In genomic region chr2:29248551-29248950, GRCm38 (mm10) we compare ENCODE assay signal across 21 mouse cellular contexts. TPM values are rescaled to one million over a fixed set of nuclear protein-coding genes. Genes with fewer than 3 reads are reported as not detected.
DNase-seq lines count a peak whose midpoint lies in the region; ATAC-seq and TF ChIP-seq lines count a peak whose summit lies in the region.
"Had no signal": no experiment of that assay in that cellular context is flagged by ENCODE, and none has a peak within 500 bp of the region (broad histone marks: within the 10 kb centered on the region; RNA-seq: fewer than 3 reads in every experiment).

No protein-coding gene starts in this region.

- H3K4me1 ChIP-seq in liver, postnatal 0 days (ENCODE audit: insufficient read depth), result peaks cover 21% of the 10 kb centered on the region
- H3K4me1 ChIP-seq in midbrain, embryonic 14.5 days (ENCODE audit: control insufficient read depth, insufficient read depth, low read length), result peaks cover 46% of the 10 kb centered on the region
- peaks cover 28% of the 10 kb centered on the region for H3K4me1 ChIP-seq in midbrain, embryonic 11.5 days (ENCODE audit: control insufficient read depth, insufficient read depth, low read length)
- peaks cover 19% of the 10 kb centered on the region for H3K4me1 ChIP-seq in midbrain, postnatal 0 days (ENCODE audit: insufficient read depth, low read length)

- TF ChIP-seq CTCF in liver, postnatal 0 days (IDR thresholded peaks at IDR 0.05; ENCODE audit: low read depth), result no peak
- TF ChIP-seq CTCF in midbrain, postnatal 0 days (IDR thresholded peaks at IDR 0.05), result no peak

- no peak for ATAC-seq in liver, postnatal 0 days
- ATAC-seq in midbrain, embryonic 14.5 days (ENCODE audit: low FRiP score, low TSS enrichment), result no peak
- ATAC-seq in midbrain, embryonic 11.5 days (ENCODE audit: low FRiP score), result no peak
- ATAC-seq in midbrain, postnatal 0 days (ENCODE audit: low FRiP score), result no peak
- ATAC-seq: CD4-positive, CD25-positive, alpha-beta regulatory T cell, adult 4 months had no signal

- WGBS in liver, postnatal 0 days (ENCODE audit: insufficient replicate concordance), result 50% methylated on average over 3 of the region's 3 CpGs
- WGBS in midbrain, embryonic 14.5 days, result 55% methylated on average over 3 of the region's 3 CpGs
- WGBS in midbrain, embryonic 11.5 days, result 73% methylated on average over 3 of the region's 3 CpGs
- 59% methylated on average over 3 of the region's 3 CpGs for WGBS in midbrain, postnatal 0 days

- H3K36me3 ChIP-seq in liver, postnatal 0 days (replicated peaks; ENCODE audit: insufficient read depth, low read length), result no peaks in the 10 kb centered on the region
- H3K36me3 ChIP-seq in midbrain, embryonic 14.5 days (ENCODE audit: control insufficient read depth, insufficient read depth, low read length), result no peaks in the 10 kb centered on the region
- H3K36me3 ChIP-seq in midbrain, embryonic 11.5 days (ENCODE audit: control insufficient read depth, insufficient read depth, low read length), result no peaks in the 10 kb centered on the region
- no peaks in the 10 kb centered on the region for H3K36me3 ChIP-seq in midbrain, postnatal 0 days (ENCODE audit: insufficient read depth, low read length)
- H3K36me3 ChIP-seq: embryonic facial prominence, embryonic 12.5 days; forebrain, embryonic 12.5 days; G1E; heart, embryonic 12.5 days had no signal

- no peak overlapping the region for H3K4me2 ChIP-seq in liver, postnatal 0 days (ENCODE audit: low read depth, low read length)
- H3K4me2 ChIP-seq in midbrain, embryonic 14.5 days (ENCODE audit: low read length), result peak overlapping the region; percentile 98
- H3K4me2 ChIP-seq in midbrain, embryonic 11.5 days, result no peak overlapping the region
- H3K4me2 ChIP-seq in midbrain, postnatal 0 days (ENCODE audit: low read depth, low read length, poor library complexity, severe bottlenecking), result 0 out of 2 replicates have a peak overlapping the region, but pooled peaks have one; percentile 99
- H3K4me2 ChIP-seq: embryonic facial prominence, embryonic 12.5 days; forebrain, embryonic 12.5 days; heart, embryonic 12.5 days had no signal

- peaks cover 71% of the 10 kb centered on the region for H3K27me3 ChIP-seq in liver, postnatal 0 days (ENCODE audit: insufficient read depth, low read length)
- H3K27me3 ChIP-seq in midbrain, embryonic 14.5 days (ENCODE audit: control insufficient read depth, insufficient read depth, low read length), result peaks cover 28% of the 10 kb centered on the region
- H3K27me3 ChIP-seq in midbrain, embryonic 11.5 days (ENCODE audit: control insufficient read depth, insufficient read depth, low read length), result peaks cover 33% of the 10 kb centered on the region
- peaks cover 12% of the 10 kb centered on the region; the same call in 1 of the 2 replicates for H3K27me3 ChIP-seq in midbrain, postnatal 0 days (ENCODE audit: insufficient read depth, low read length)

- DNase-seq in adrenal gland, adult 2 months, result peak; percentile 71
- DNase-seq in adrenal gland, adult 8-10 months, result no peak
- DNase-seq in liver, postnatal 0 days, result peak; percentile 33
- no peak for DNase-seq in liver
- DNase-seq in midbrain, embryonic 14.5 days, result no peak
- DNase-seq in midbrain, embryonic 11.5 days (ENCODE audit: low spot score, missing footprints), result no peak
- no peak for DNase-seq in midbrain, postnatal 0 days (ENCODE audit: low spot score)
- no peak for DNase-seq in right cerebral cortex, postnatal 10 days (ENCODE audit: low spot score in 2 of 2)
- DNase-seq: B cell, adult 2 months; cerebellum, adult 11-12 months; cerebellum, adult 9-10 months; cerebellum, postnatal 25 days; gastrocnemius, adult 2 months; gastrocnemius, postnatal 25 days had no signal

- H3K27ac ChIP-seq in liver, postnatal 0 days (ENCODE audit: low read depth), result no peak overlapping the region
- H3K27ac ChIP-seq in midbrain, embryonic 14.5 days (replicated peaks; ENCODE audit: low read depth, low read length), result no peak overlapping the region
- no peak overlapping the region for H3K27ac ChIP-seq in midbrain, embryonic 11.5 days (ENCODE audit: low read depth, low read length)
- no peak overlapping the region for H3K27ac ChIP-seq in midbrain, postnatal 0 days (ENCODE audit: low read depth, low read length)
- H3K27ac ChIP-seq: embryonic facial prominence, embryonic 12.5 days; forebrain, embryonic 12.5 days; gastrocnemius, adult 2 months; hindbrain, embryonic 10.5 days; hindbrain, embryonic 14.5 days had no signal

- H3K9ac ChIP-seq in liver, postnatal 0 days (replicated peaks), result no peak overlapping the region
- H3K9ac ChIP-seq in midbrain, embryonic 14.5 days (replicated peaks; ENCODE audit: low read length), result no peak overlapping the region
- no peak overlapping the region for H3K9ac ChIP-seq in midbrain, embryonic 11.5 days (ENCODE audit: low read length)
- no peak overlapping the region for H3K9ac ChIP-seq in midbrain, postnatal 0 days (replicated peaks; ENCODE audit: low read length, poor library complexity, severe bottlenecking)
- H3K9ac ChIP-seq: embryonic facial prominence, embryonic 12.5 days; forebrain, embryonic 12.5 days; heart, embryonic 12.5 days; hindbrain, embryonic 14.5 days had no signal

- H3K9me3 ChIP-seq in liver, postnatal 0 days (ENCODE audit: low read length), result no peaks in the 10 kb centered on the region
- no peaks in the 10 kb centered on the region for H3K9me3 ChIP-seq in midbrain, embryonic 14.5 days (ENCODE audit: control insufficient read depth, low read length)
- H3K9me3 ChIP-seq in midbrain, embryonic 11.5 days (ENCODE audit: control insufficient read depth, low read length), result peaks cover 3% of the 10 kb centered on the region; the same call in 1 of the 2 replicates
- no peaks in the 10 kb centered on the region for H3K9me3 ChIP-seq in midbrain, postnatal 0 days (ENCODE audit: low read length)
- H3K9me3 ChIP-seq: forebrain, embryonic 12.5 days; G1E; heart, embryonic 12.5 days had no signal

- no peak overlapping the region for H3K4me3 ChIP-seq in liver, postnatal 0 days (ENCODE audit: low read depth, low read length)
- H3K4me3 ChIP-seq in midbrain, embryonic 14.5 days (replicated peaks; ENCODE audit: low read depth, low read length), result no peak overlapping the region
- no peak overlapping the region for H3K4me3 ChIP-seq in midbrain, embryonic 11.5 days (ENCODE audit: low read depth, low read length)
- H3K4me3 ChIP-seq in midbrain, postnatal 0 days (ENCODE audit: low read depth, low read length), result no peak overlapping the region
- H3K4me3 ChIP-seq: embryonic facial prominence, embryonic 12.5 days; forebrain, embryonic 12.5 days; gastrocnemius, adult 2 months; heart, embryonic 12.5 days; hindbrain, embryonic 10.5 days had no signal

- no peak for TF ChIP-seq EP300 in liver, postnatal 0 days (IDR thresholded peaks at IDR 0.05; ENCODE audit: low read depth)

RNA-seq across cellular contexts. Expression of gene Ntng2, which starts 4.3 kb away (rescaled TPM):
- total RNA-seq in adrenal gland, adult 2 months (2021), result 10 to 100 TPM; 36.0 to 55.7 TPM
- 190 and 200 TPM in 2 replicates for polyA plus RNA-seq in adrenal gland, adult 2 months (2012; rRNA removed)
- total RNA-seq in adrenal gland, adult 8-10 months (2022), result 10 to 100 TPM; 52.7 to 72.6 (median 62.9) TPM
- polyA plus RNA-seq in liver, postnatal 0 days (2015; fragmentation: Nextera tagmentation; extraction: Ambion mirVana), result 0.27 and 0.38 TPM in 2 replicates
- 9.8 and 15.9 TPM in 2 replicates for polyA plus RNA-seq in midbrain, embryonic 14.5 days (2014; fragmentation: Nextera tagmentation; extraction: Ambion mirVana)
- 3.1 and 4.6 TPM in 2 replicates for polyA plus RNA-seq in midbrain, embryonic 11.5 days (2014; fragmentation: Nextera tagmentation; extraction: Ambion mirVana)
- total RNA-seq in midbrain, postnatal 0 days (2014; rRNA removed), result 52.4 and 52.6 TPM in 2 replicates
- polyA plus RNA-seq in midbrain, postnatal 0 days (2015; fragmentation: Nextera tagmentation; extraction: Ambion mirVana), result 7.9 and 8.7 TPM in 2 replicates
- polyA plus RNA-seq: G1E had no signal

Comparison
In these comparisons a context has a peak if more than half of its experiments do, and no peak if none do; other contexts are left out.
1. DNase-seq: peak in adrenal gland, adult 2 months (single experiment) and liver, postnatal 0 days (single experiment); none in adrenal gland, adult 8-10 months (single experiment), liver (single experiment), midbrain, embryonic 14.5 days (single experiment), midbrain, embryonic 11.5 days (single experiment), midbrain, postnatal 0 days (single experiment) and right cerebral cortex, postnatal 10 days (0 of 2).
2. H3K4me2 ChIP-seq: peak in midbrain, embryonic 14.5 days (single experiment) and midbrain, postnatal 0 days (single experiment); none in liver, postnatal 0 days (single experiment) and midbrain, embryonic 11.5 days (single experiment).
3. RNA of gene Ntng2, which starts 4.3 kb away (polyA plus RNA-seq): 190 to 200 TPM in adrenal gland, adult 2 months; 9.8 to 15.9 TPM in midbrain, embryonic 14.5 days, 7.9 to 8.7 TPM in midbrain, postnatal 0 days, 3.1 to 4.6 TPM in midbrain, embryonic 11.5 days and 0.27 to 0.38 TPM in liver, postnatal 0 days; every median in the first group is over 10 times any median in the second.